Mouse (Mus musculus): Measurements from ENCODE around the gene Actr3. TPM values are rescaled to one million over a fixed set of nuclear protein-coding genes. Genes with fewer than 3 reads are reported as not detected.
A peak's percentile ranks its signal among the peaks of the same experiment; 100 is the strongest.

The Actr3 gene
- polyA plus RNA-seq, 1 experiment from 2014 or later: 142 TPM

DNA sequence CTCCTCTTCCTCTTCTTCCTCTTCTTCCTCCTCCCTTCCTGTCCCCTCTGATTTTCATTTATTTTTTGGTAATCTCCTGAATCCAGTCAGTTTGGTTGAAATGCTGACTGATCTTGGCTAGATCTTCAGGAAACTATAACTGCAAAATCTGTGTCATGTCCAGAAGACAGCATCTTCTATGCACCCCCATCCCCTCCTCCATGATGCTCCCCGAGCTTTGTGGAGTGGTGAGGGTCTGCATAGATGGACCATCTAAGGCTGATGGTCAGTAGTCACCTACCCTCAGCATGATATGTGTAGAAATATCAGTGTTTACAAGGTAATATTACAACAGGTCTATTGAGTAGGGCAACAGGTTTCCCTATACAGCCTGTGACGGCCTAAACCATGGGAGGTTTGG lies 1.6 kb upstream of the Actr3 start:
- Histone ChIP-seq H3K9me3 (replicated peaks) (no peaks in the 10 kb centered on the region), H3K27ac (no peak overlapping the region), H3K36me3 (no peaks in the 10 kb centered on the region), H3K27me3 (no peaks in the 10 kb centered on the region), H3K4me1 (replicated peaks) (peaks cover 28% of the 10 kb centered on the region), H3K4me3 (replicated peaks) (no peak overlapping the region), H3K4me2 (no peak overlapping the region), H3K9ac (no peak overlapping the region)
- ATAC-seq (ENCODE audit: low read depth) (no peak), DNase-seq (no peak)
- 55% methylated on average over 2 of the region's 2 CpGs for WGBS (ENCODE audit: insufficient replicate concordance)

- WGBS (ENCODE audit: insufficient replicate concordance): 1% methylated on average over 13 of the region's 23 CpGs
- H3K9ac ChIP-seq: peak overlapping the region; percentile 94
- no peaks in the 10 kb centered on the region for H3K9me3 ChIP-seq (replicated peaks)
- peak overlapping the region; percentile 95 for H3K27ac ChIP-seq
- no peak for ATAC-seq (ENCODE audit: low read depth)
- peak overlapping the region; percentile 64 for H3K4me2 ChIP-seq
- no peaks in the 10 kb centered on the region for H3K36me3 ChIP-seq
- no peaks in the 10 kb centered on the region for H3K27me3 ChIP-seq
- H3K4me1 ChIP-seq (replicated peaks): peaks cover 49% of the 10 kb centered on the region
- no peak for DNase-seq
- H3K4me3 ChIP-seq (replicated peaks): peak overlapping the region; percentile 91
Observed at GRCm38 (mm10) chr1:125435018-125435368, 534 bp downstream of the Actr3 start.

DNA sequence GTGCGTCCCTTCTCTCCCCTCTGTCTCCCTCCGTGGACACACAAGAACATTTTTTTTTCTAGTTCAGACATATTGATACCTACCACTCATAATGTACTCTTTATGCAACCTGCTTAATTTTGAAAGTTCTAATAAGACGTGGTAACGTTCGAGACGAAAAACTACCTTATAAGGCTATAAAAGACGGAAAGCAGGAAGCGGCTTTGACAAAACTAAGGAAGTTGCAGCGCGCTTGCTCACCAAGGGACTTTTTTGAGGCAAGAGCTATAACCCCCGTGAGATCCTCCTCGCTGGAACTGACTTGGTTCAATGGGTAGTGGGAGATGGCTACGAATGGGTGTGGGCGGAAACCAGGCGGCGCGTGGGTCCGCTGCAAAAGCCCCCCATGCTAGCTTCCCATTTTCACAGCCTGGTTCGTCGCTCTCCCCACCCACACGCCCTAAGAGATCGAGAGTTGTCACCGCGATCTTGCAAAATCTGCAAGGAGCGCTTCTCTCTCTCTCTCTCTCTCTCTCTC lies 984 bp downstream of the Actr3 start:
- Histone ChIP-seq H3K4me2 (peak overlapping the region; percentile 64), H3K36me3 (no peaks in the 10 kb centered on the region), H3K9me3 (replicated peaks) (no peaks in the 10 kb centered on the region), H3K9ac (peak overlapping the region; percentile 94), H3K4me3 (replicated peaks) (peak overlapping the region; percentile 91), H3K4me1 (replicated peaks) (peaks cover 54% of the 10 kb centered on the region), H3K27me3 (no peaks in the 10 kb centered on the region), H3K27ac (peak overlapping the region; percentile 95)
- 0% methylated on average over 25 of the region's 25 CpGs for WGBS (ENCODE audit: insufficient replicate concordance)
- no peak for ATAC-seq (ENCODE audit: low read depth)
- DNase-seq: peak; percentile 38

GRCm38 (mm10) chr1:125431286-125431685 lies 4.2 kb downstream of the Actr3 start:
- peak overlapping the region; percentile 38 for H3K4me2 ChIP-seq
- WGBS (ENCODE audit: insufficient replicate concordance): 30% methylated on average over 4 of the region's 4 CpGs
- no peak for ATAC-seq (ENCODE audit: low read depth)
- H3K4me3 ChIP-seq (replicated peaks): no peak overlapping the region
- no peaks in the 10 kb centered on the region for H3K9me3 ChIP-seq (replicated peaks)
- H3K9ac ChIP-seq: no peak overlapping the region
- H3K27ac ChIP-seq: no peak overlapping the region
- no peaks in the 10 kb centered on the region for H3K27me3 ChIP-seq
- no peaks in the 10 kb centered on the region for H3K36me3 ChIP-seq
- DNase-seq: no peak
- peaks cover 71% of the 10 kb centered on the region for H3K4me1 ChIP-seq (replicated peaks)

GRCm38 (mm10) chr1:125430737-125431136 lies 4.8 kb downstream of the Actr3 start:
- H3K36me3 ChIP-seq: no peaks in the 10 kb centered on the region
- H3K4me1 ChIP-seq (replicated peaks): peaks cover 70% of the 10 kb centered on the region
- no peak for ATAC-seq (ENCODE audit: low read depth)
- no peaks in the 10 kb centered on the region for H3K9me3 ChIP-seq (replicated peaks)
- H3K27me3 ChIP-seq: no peaks in the 10 kb centered on the region
- no peak for DNase-seq
- H3K9ac ChIP-seq: peak overlapping the region; percentile 29; the same call in 1 of the 2 replicates
- WGBS (ENCODE audit: insufficient replicate concordance): 29% methylated on average over 7 of the region's 7 CpGs
- peak overlapping the region; percentile 38 for H3K4me2 ChIP-seq
- no peak overlapping the region for H3K4me3 ChIP-seq (replicated peaks)
- no peak overlapping the region for H3K27ac ChIP-seq

DNA sequence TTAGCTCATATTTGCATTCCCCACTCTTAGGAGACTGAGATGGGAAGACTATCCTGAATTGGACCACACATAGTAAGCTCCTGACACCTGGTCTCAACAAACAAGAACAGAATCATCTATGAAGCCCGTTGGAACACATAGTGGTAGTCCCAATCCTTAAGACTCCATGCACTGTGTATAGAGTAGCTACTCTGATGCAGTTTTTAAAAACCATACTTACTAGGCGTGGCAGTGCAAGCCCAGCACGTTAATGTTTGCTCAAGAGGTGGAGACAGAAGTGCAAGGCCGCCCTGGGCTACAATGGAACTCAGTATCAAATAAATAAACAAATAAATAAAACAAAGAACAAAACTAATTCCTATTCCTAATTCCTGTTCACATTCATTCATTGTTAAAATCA lies 5.5 kb downstream of the Actr3 start:
- ATAC-seq (ENCODE audit: low read depth) (no peak), DNase-seq (no peak)
- H3K9ac ChIP-seq: 0 out of 2 replicates have a peak overlapping the region, but pooled peaks have one; percentile 6
- H3K27ac ChIP-seq: no peak overlapping the region
- 60% methylated on average over 4 of the region's 4 CpGs for WGBS (ENCODE audit: insufficient replicate concordance)
- H3K4me2 ChIP-seq: no peak overlapping the region
- H3K4me1 ChIP-seq (replicated peaks): peaks cover 76% of the 10 kb centered on the region
- no peaks in the 10 kb centered on the region for H3K9me3 ChIP-seq (replicated peaks)
- no peak overlapping the region for H3K4me3 ChIP-seq (replicated peaks)
- H3K36me3 ChIP-seq: no peaks in the 10 kb centered on the region
- no peaks in the 10 kb centered on the region for H3K27me3 ChIP-seq

DNA sequence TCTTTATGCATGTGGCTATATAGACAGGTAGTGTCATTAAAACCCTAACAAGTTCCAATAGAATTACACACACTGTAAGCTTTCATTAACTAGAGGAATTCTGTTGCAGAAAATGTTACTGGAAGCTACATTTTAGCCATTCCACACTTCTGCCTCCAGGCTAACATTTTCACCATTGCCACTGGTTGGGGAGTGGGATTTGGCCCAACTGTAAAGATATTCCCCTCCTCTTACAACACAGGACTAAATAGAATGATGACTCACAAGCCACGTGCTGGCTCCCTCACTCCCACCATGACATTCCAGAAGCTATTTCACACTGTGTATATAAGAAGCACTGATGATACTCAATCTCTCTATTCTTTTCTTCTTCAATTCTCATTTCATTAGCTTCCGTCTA lies 7.2 kb downstream of the Actr3 start:
- 64% methylated on average over 2 of the region's 2 CpGs for WGBS (ENCODE audit: insufficient replicate concordance)
- Histone ChIP-seq H3K4me3 (replicated peaks) (no peak overlapping the region), H3K27me3 (no peaks in the 10 kb centered on the region), H3K9me3 (replicated peaks) (no peaks in the 10 kb centered on the region), H3K27ac (no peak overlapping the region), H3K4me2 (no peak overlapping the region), H3K36me3 (no peaks in the 10 kb centered on the region), H3K4me1 (replicated peaks) (peaks cover 72% of the 10 kb centered on the region), H3K9ac (no peak overlapping the region)
- DNase-seq: no peak
- ATAC-seq (ENCODE audit: low read depth): no peak

DNA sequence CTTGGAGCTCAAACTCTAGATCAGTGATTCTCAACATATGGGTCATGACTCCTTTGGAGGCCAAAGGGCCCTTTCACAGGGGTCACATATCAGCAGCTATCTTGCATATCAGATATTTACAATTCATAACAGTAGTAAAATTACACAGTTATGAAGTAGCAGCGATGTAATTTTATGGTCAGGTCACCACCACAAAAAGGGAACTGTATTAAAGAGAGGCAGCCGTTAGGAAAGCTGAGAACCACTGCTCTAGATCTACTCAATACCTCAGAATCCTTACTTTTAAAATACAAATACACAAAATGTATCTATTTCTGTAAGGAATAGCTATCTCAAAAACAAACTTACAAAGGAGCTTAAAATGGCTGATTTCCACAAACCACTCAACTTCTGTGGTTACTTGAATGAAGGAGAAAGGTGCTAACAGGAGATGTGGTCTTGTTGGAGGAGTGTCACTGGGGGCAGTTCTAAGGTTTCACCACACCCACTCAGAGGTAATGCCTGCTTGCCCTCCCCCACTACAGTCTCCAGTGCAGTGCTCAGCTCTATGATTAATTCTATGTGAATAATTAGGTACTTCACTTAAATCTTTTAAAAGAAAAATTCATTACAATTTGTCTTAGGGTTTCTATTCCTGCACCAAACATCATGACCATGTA lies 9.0 kb downstream of the Actr3 start:
- Histone ChIP-seq H3K27ac (no peak overlapping the region), H3K9me3 (replicated peaks) (no peaks in the 10 kb centered on the region), H3K9ac (no peak overlapping the region), H3K4me1 (replicated peaks) (peaks cover 57% of the 10 kb centered on the region), H3K27me3 (no peaks in the 10 kb centered on the region), H3K4me3 (replicated peaks) (no peak overlapping the region), H3K36me3 (no peaks in the 10 kb centered on the region), H3K4me2 (no peak overlapping the region)
- DNase-seq (no peak), ATAC-seq (ENCODE audit: low read depth) (no peak; the same call in 1 of the 2 replicates)
- 52% methylated on average over 2 of the region's 2 CpGs for WGBS (ENCODE audit: insufficient replicate concordance)

GRCm38 (mm10) chr1:125419906-125420305 lies 15.6 kb downstream of the Actr3 start:
- Histone ChIP-seq H3K4me2 (no peak overlapping the region), H3K9me3 (replicated peaks) (no peaks in the 10 kb centered on the region), H3K4me1 (replicated peaks) (0 out of 2 replicates have a peak, but pooled peaks cover 2% of the 10 kb centered on the region), H3K9ac (no peak overlapping the region), H3K27ac (no peak overlapping the region), H3K27me3 (no peaks in the 10 kb centered on the region), H3K4me3 (replicated peaks) (no peak overlapping the region), H3K36me3 (peaks cover 17% of the 10 kb centered on the region)
- DNase-seq (no peak), ATAC-seq (ENCODE audit: low read depth) (no peak)
- WGBS (ENCODE audit: insufficient replicate concordance): 43% methylated on average over 2 of the region's 2 CpGs

- no peak overlapping the region for H3K9ac ChIP-seq
- peaks cover 24% of the 10 kb centered on the region for H3K36me3 ChIP-seq
- 73% methylated on average over 4 of the region's 4 CpGs for WGBS (ENCODE audit: insufficient replicate concordance)
- no peak overlapping the region for H3K4me3 ChIP-seq (replicated peaks)
- H3K27me3 ChIP-seq: no peaks in the 10 kb centered on the region
- H3K4me2 ChIP-seq: no peak overlapping the region
- H3K9me3 ChIP-seq (replicated peaks): no peaks in the 10 kb centered on the region
- DNase-seq: no peak
- 0 out of 2 replicates have a peak, but pooled peaks cover 2% of the 10 kb centered on the region for H3K4me1 ChIP-seq (replicated peaks)
- ATAC-seq (ENCODE audit: low read depth): peak; percentile 55; the same call in 1 of the 2 replicates
- no peak overlapping the region for H3K27ac ChIP-seq
Observed at GRCm38 (mm10) chr1:125418732-125419131, 16.8 kb downstream of the Actr3 start.

DNA sequence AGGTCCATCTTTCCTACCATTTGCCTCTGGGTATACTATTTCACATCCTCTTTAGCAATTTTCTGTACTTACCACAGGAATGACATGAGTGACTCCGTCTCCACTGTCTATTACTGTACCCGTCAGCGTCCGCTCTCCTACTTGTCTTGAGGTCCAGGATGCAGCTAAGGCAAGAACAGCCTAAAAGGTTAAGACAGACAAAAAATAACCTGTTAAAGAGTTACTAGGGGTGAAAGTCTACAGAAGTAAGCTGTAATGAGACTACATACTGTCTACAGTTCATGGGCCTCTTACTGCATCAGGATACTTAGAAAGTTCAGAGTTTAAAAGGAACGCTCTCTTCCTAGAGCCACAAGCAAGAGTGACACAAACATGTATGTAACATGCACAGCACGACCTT lies 28.3 kb downstream of the Actr3 start:
- H3K36me3 ChIP-seq: peaks cover 50% of the 10 kb centered on the region
- no peak overlapping the region for H3K9ac ChIP-seq
- H3K27ac ChIP-seq: no peak overlapping the region
- DNase-seq: no peak
- H3K9me3 ChIP-seq (replicated peaks): no peaks in the 10 kb centered on the region
- H3K27me3 ChIP-seq: no peaks in the 10 kb centered on the region
- ATAC-seq (ENCODE audit: low read depth): no peak
- H3K4me3 ChIP-seq (replicated peaks): no peak overlapping the region
- no peak overlapping the region for H3K4me2 ChIP-seq
- H3K4me1 ChIP-seq (replicated peaks): no peaks in the 10 kb centered on the region
- 92% methylated on average over 6 of the region's 6 CpGs for WGBS (ENCODE audit: insufficient replicate concordance)

DNA sequence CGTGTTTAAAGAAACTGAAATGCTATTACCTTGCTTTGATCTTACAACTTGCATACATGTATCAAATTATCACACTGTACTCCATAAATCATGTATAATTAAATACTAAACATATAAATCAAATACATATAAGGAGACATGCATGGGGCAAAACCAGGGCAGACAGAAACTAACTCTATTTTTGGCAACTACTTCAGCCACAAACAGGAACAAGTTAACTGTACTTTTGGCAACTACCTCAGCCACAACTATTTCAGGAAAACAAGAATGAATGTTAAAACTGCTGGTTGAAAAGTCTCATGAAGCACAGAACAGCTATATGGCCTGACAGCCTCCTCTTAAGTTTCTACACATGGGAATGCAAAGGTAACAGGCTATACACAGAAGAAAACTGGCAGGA lies 40.1 kb downstream of the Actr3 start:
- Histone ChIP-seq H3K27me3 (no peaks in the 10 kb centered on the region), H3K4me1 (replicated peaks) (no peaks in the 10 kb centered on the region), H3K27ac (no peak overlapping the region), H3K9ac (no peak overlapping the region), H3K36me3 (peaks cover 65% of the 10 kb centered on the region), H3K9me3 (replicated peaks) (no peaks in the 10 kb centered on the region), H3K4me3 (replicated peaks) (no peak overlapping the region), H3K4me2 (no peak overlapping the region)
- ATAC-seq (ENCODE audit: low read depth) (no peak), DNase-seq (no peak)
- 88% methylated on average over 1 of the region's 1 CpGs for WGBS (ENCODE audit: insufficient replicate concordance)

Measured in liver, embryonic 13.5 days (tissue).